In the genomic region with DNA sequence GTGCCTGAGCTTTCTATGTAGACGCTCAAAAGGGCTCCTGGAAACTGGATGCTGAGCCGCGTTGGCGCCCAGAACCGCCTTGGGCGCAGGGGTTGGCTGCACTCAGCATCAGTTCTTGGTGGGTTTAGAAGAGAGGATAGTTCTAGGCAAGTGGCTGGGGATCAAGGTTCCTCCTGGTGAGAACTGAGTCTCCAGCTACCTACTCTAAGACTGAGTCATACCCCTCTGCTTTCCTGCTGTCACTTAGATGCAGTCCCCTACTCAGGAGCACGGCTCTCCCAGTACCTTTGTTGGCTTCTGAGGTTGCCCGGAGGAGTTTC, we compare ENCODE assay signal across 8 mouse cellular contexts. TPM values are rescaled to one million over a fixed set of nuclear protein-coding genes. Genes with fewer than 3 reads are reported as not detected.
DNase-seq lines count a peak whose midpoint lies in the region; ATAC-seq and TF ChIP-seq lines count a peak whose summit lies in the region.

No protein-coding gene starts in this region.

- H3K9ac ChIP-seq in liver, embryonic 16.5 days (ENCODE audit: low read depth, low read length), result no peak overlapping the region

- peaks cover 27% of the 10 kb centered on the region for H3K27me3 ChIP-seq in liver, embryonic 16.5 days (ENCODE audit: control insufficient read depth, insufficient read depth, low read depth, low read length)

- WGBS in liver, embryonic 16.5 days (ENCODE audit: insufficient replicate concordance), result 6% methylated on average over 8 of the region's 8 CpGs

- no peaks in the 10 kb centered on the region for H3K36me3 ChIP-seq in liver, embryonic 16.5 days (ENCODE audit: control insufficient read depth, insufficient read depth)

- no peak for ATAC-seq in liver, embryonic 16.5 days (ENCODE audit: low read depth)
- no peak for ATAC-seq in CD4-positive, CD25-positive, alpha-beta regulatory T cell, adult 4 months

- no peak for TF ChIP-seq CTCF in gastrocnemius, adult 2 months (IDR thresholded peaks at IDR 0.05)

- H3K4me1 ChIP-seq in liver, embryonic 16.5 days (ENCODE audit: control insufficient read depth, low read depth, low read length), result no peaks in the 10 kb centered on the region

- intact Hi-C loops in gastrocnemius, adult 2 months (cut with DNase I), result loop anchor here (5.0 kb wide), 1 partner anchor 115 kb away; no protein-coding TSS in a partner anchor

- H3K4me3 ChIP-seq in gastrocnemius, adult 2 months, result peak overlapping the region; percentile 67
- H3K4me3 ChIP-seq in liver, embryonic 16.5 days (ENCODE audit: low read depth, low read length), result peak overlapping the region; percentile 43; the same call in 1 of the 2 replicates

- no peak for DNase-seq in gastrocnemius, adult 2 months
- DNase-seq in gastrocnemius, postnatal 10 days, result no peak
- peak; percentile 37 for DNase-seq in right cerebral cortex, postnatal 25 days
- DNase-seq in right cerebral cortex, postnatal 4 days, result no peak
- no peak for DNase-seq in adipocyte (ENCODE audit: low spot score)
- no peak for DNase-seq in spleen, postnatal 14 days (ENCODE audit: low spot score in 2 of 2)

- H3K9me3 ChIP-seq in liver, embryonic 16.5 days (replicated peaks; ENCODE audit: control insufficient read depth, low read length), result no peaks in the 10 kb centered on the region

- H3K4me2 ChIP-seq in liver, embryonic 16.5 days (ENCODE audit: low read depth, low read length), result peak overlapping the region; percentile 50

- no peak overlapping the region for H3K27ac ChIP-seq in gastrocnemius, adult 2 months
- H3K27ac ChIP-seq in liver, embryonic 16.5 days (ENCODE audit: low read length), result no peak overlapping the region

RNA-seq across cellular contexts. Expression of gene Rxfp3, which starts 0.5 kb away (rescaled TPM):
- not detected for total RNA-seq in gastrocnemius, adult 2 months (2021)
- under 1 TPM; 0.07 TPM for total RNA-seq in gastrocnemius, postnatal 10 days (2021)
- not detected in 2 replicates for polyA plus RNA-seq in liver, embryonic 16.5 days (2015; fragmentation: Nextera tagmentation; extraction: Ambion mirVana)
- polyA plus RNA-seq in CD4-positive, CD25-positive, alpha-beta regulatory T cell, adult 4 months (2017; shearing (Covaris generic)), result not detected

RNA-seq across cellular contexts. Expression of gene Adamts12, which starts 27.3 kb away (rescaled TPM):
- 1 to 10 TPM; 2.7 to 2.8 TPM for total RNA-seq in gastrocnemius, adult 2 months (2021)
- 10 to 100 TPM; 22.3 to 28.0 TPM for total RNA-seq in gastrocnemius, postnatal 10 days (2021)
- polyA plus RNA-seq in liver, embryonic 16.5 days (2015; fragmentation: Nextera tagmentation; extraction: Ambion mirVana), result 0.26 and 0.34 TPM in 2 replicates
- polyA plus RNA-seq in CD4-positive, CD25-positive, alpha-beta regulatory T cell, adult 4 months (2017; shearing (Covaris generic)), result under 1 TPM in 1 of 2 experiments, not detected in 1; 0.13 TPM

RNA-seq across cellular contexts. Expression of gene Slc45a2, which starts 36.8 kb away (rescaled TPM):
- not detected for total RNA-seq in gastrocnemius, adult 2 months (2021)
- not detected for total RNA-seq in gastrocnemius, postnatal 10 days (2021)
- 0.05 TPM in 1 of 2 replicates, not detected in the other for polyA plus RNA-seq in liver, embryonic 16.5 days (2015; fragmentation: Nextera tagmentation; extraction: Ambion mirVana)
- polyA plus RNA-seq in CD4-positive, CD25-positive, alpha-beta regulatory T cell, adult 4 months (2017; shearing (Covaris generic)), result not detected

RNA-seq across cellular contexts. Expression of gene Amacr, which starts 55.8 kb away (rescaled TPM):
- total RNA-seq in gastrocnemius, adult 2 months (2021), result 10 to 100 TPM; 15.5 to 23.3 TPM
- 10 to 100 TPM; 14.0 to 16.9 TPM for total RNA-seq in gastrocnemius, postnatal 10 days (2021)
- 24.0 and 26.6 TPM in 2 replicates for polyA plus RNA-seq in liver, embryonic 16.5 days (2015; fragmentation: Nextera tagmentation; extraction: Ambion mirVana)
- 1 to 10 TPM; 4.5 to 4.7 TPM for polyA plus RNA-seq in CD4-positive, CD25-positive, alpha-beta regulatory T cell, adult 4 months (2017; shearing (Covaris generic))

Comparison
In these comparisons a context has a peak if more than half of its experiments do, and no peak if none do; other contexts are left out.
1. RNA of gene Adamts12, which starts 27.3 kb away (total RNA-seq): 22.3 to 28.0 TPM in gastrocnemius, postnatal 10 days; 2.7 to 2.8 TPM in gastrocnemius, adult 2 months; every median in the first group is over 4 times any median in the second.